Comparison of ENCODE assay signal across 8 mouse cellular contexts in the genomic region with DNA sequence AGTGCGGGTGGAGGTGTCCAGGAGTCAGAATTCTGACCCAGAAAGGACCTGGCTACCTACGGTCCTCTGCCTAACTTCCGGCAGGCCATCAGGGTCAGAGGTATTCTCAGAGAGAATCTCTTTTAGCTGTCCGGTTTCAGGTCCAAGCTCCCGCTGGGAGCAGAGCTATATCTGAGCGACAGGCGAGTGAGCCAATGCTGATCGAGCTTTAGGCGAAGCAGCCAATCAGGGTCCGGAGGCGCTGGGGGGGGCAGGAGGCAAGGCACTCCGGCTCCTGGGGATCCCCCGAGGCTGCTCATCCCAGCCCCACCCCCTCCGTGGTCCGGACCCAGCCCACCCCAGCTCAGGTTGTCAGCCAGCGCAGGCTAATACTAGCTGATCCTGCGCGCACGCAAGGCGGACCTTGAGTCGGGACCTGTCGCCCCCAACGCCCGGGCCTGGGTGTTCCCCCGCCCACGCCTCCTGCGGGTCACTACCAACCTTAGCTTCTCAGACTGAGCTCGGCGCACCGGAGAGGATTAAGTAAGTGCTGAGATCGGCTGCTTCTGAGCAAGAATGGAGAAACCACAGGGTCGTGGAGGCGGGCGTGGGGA. TPM values are rescaled to one million over a fixed set of nuclear protein-coding genes. Genes with fewer than 3 reads are reported as not detected.
DNase-seq lines count a peak whose midpoint lies in the region; ATAC-seq lines count a peak whose summit lies in the region.

A gene (plus strand): TSS at position 336 of the 593 bp plus-strand sequence.

- peak; percentile 93 for ATAC-seq in hindbrain, embryonic 15.5 days (ENCODE audit: low FRiP score, low read depth)

- peak within 1 kb of the TSS; percentile 70 for H3K9ac ChIP-seq in hindbrain, embryonic 15.5 days

- DNase-seq in NIH3T3 (ENCODE audit: low read depth) = peak; percentile 93
- DNase-seq in cerebellum, adult 9-11 months = peak; percentile 97
- DNase-seq in frontal cortex, postnatal 25 days (ENCODE audit: low spot score in 2 of 2) = peak; percentile 85
- DNase-seq in left cerebral cortex, adult 11 months (ENCODE audit: low spot score) = peak; percentile 88
- DNase-seq in lung, postnatal 4 days = peak; percentile 94
- peak; percentile 95 for DNase-seq in retina, postnatal 7 days (ENCODE audit: low read depth, low spot score)
- DNase-seq in urinary bladder, adult 2 months (ENCODE audit: low spot score) = peak; percentile 86

- WGBS in hindbrain, embryonic 15.5 days = 0% methylated on average over 34 of the region's 34 CpGs

- peak within 1 kb of the TSS; percentile 84 for H3K27ac ChIP-seq in hindbrain, embryonic 15.5 days (replicated peaks)

- H3K4me1 ChIP-seq in hindbrain, embryonic 15.5 days (replicated peaks) = peaks cover 50% of the 10 kb centered on the region

- H3K4me3 ChIP-seq in hindbrain, embryonic 15.5 days = peak within 1 kb of the TSS; percentile 75

- H3K4me2 ChIP-seq in hindbrain, embryonic 15.5 days = peak within 1 kb of the TSS; percentile 92

- no peaks in the 10 kb centered on the region for H3K27me3 ChIP-seq in hindbrain, embryonic 15.5 days

- no peaks in the 10 kb centered on the region for H3K36me3 ChIP-seq in hindbrain, embryonic 15.5 days

- no peaks in the 10 kb centered on the region for H3K9me3 ChIP-seq in hindbrain, embryonic 15.5 days

RNA-seq across cellular contexts. Expression of the gene that starts here (rescaled TPM):
- polyA plus RNA-seq in hindbrain, embryonic 15.5 days (2015; fragmentation: Nextera tagmentation; extraction: Ambion mirVana) = 9.1 and 9.4 TPM in 2 replicates
- 1.7 and 1.9 TPM in 2 replicates for polyA plus RNA-seq in urinary bladder, adult 2 months (2012; rRNA removed)

Comparison
In these comparisons a context has a peak if more than half of its experiments do, and no peak if none do; other contexts are left out.
1. Peak in every context shown above with its lines: DNase-seq, ATAC-seq, H3K4me3 ChIP-seq and H3K27ac ChIP-seq.